Mouse (Mus musculus) MEL (cell line): ENCODE data around the gene Pla2g2c. TPM values are rescaled to one million over a fixed set of nuclear protein-coding genes. Genes with fewer than 3 reads are reported as not detected.

Experiments
- DNase-seq: peaks from one replicate; pipeline ENCODE4 v3.0.0; 2011; ENCODE audit warnings: low read depth, low spot score
- H3K27ac ChIP-seq: 2 replicates; pipeline ENCODE4 v1.5.1; 2012; ENCODE audit warnings: low read depth, mild to moderate bottlenecking, control low read depth, low read length, moderate library complexity; ENCODE audit not compliant: control insufficient read depth
- H3K27me3 ChIP-seq, 2 experiments: fragments of 150-350 bp in 1 of 2; sonication (generic) in 1 of 2; 2 replicates each; pipeline ENCODE4 v1.6.1; 2012; ENCODE audit warnings: low read length in 2 of 2, mild to moderate bottlenecking in 2 of 2, improper control_type of control experiment in 1 of 2, moderate library complexity in 1 of 2; ENCODE audit not compliant: insufficient read depth in 2 of 2, control insufficient read depth in 1 of 2
- H3K36me3 ChIP-seq, 2 experiments: 2 replicates each; pipeline ENCODE4 v1.6.1; 2012 to 2014; ENCODE audit warnings: low read length in 2 of 2, improper control_type of control experiment in 1 of 2, inconsistent platforms in 1 of 2, mild to moderate bottlenecking in 1 of 2; ENCODE audit not compliant: insufficient read depth in 2 of 2, control insufficient read depth in 1 of 2
- H3K4me1 ChIP-seq, 2 experiments: fragments of 150-350 bp in 1 of 2; sonication (generic) in 1 of 2; 2 replicates each; pipeline ENCODE4 v1.6.1; 2012; ENCODE audit warnings: low read length in 2 of 2, improper control_type of control experiment in 1 of 2, mild to moderate bottlenecking in 1 of 2; ENCODE audit not compliant: insufficient read depth in 2 of 2, control insufficient read depth in 1 of 2
- H3K4me3 ChIP-seq, 2 experiments: fragments of 150-350 bp in 1 of 2; sonication (generic) in 1 of 2; 2 replicates each; pipeline ENCODE4 v1.5.1; 2012; ENCODE audit warnings: low read depth in 2 of 2, low read length in 2 of 2, mild to moderate bottlenecking in 2 of 2, moderate library complexity in 2 of 2, control low read depth in 1 of 2, improper control_type of control experiment in 1 of 2; ENCODE audit not compliant: control insufficient read depth in 1 of 2, insufficient read depth in 1 of 2
- H3K79me2 ChIP-seq: 2 replicates; pipeline ENCODE4 v1.6.1; 2012; ENCODE audit warnings: mild to moderate bottlenecking, low read length, moderate library complexity; ENCODE audit not compliant: control insufficient read depth, poor library complexity, insufficient read depth
- H3K9ac ChIP-seq: 2 replicates; pipeline ENCODE4 v1.6.1; 2012; ENCODE audit warnings: low read depth, mild to moderate bottlenecking, control low read depth, low read length, moderate library complexity; ENCODE audit not compliant: control insufficient read depth, poor library complexity, severe bottlenecking
- H3K9me3 ChIP-seq: fragments of 150-350 bp; sonication (generic); replicated peaks from 2 replicates; pipeline ENCODE4 v1.6.1; 2012; ENCODE audit warnings: mild to moderate bottlenecking, low read length, improper control_type of control experiment, moderate library complexity; ENCODE audit not compliant: insufficient read depth
- BHLHE40 ChIP-seq: IDR thresholded peaks from 2 replicates; pipeline ENCODE4 v1.6.1; 2012; ENCODE audit warnings: low read depth, mild to moderate bottlenecking, inconsistent platforms, low read length, improper control_type of control experiment, borderline replicate concordance
- CTCF ChIP-seq, 3 experiments: IDR thresholded peaks in 2 of 3; conservative IDR thresholded peaks in 1 of 3; 2 replicates each; pipeline ENCODE4 v1.5.1; 2011 to 2012; ENCODE audit warnings: low read length in 3 of 3, low read depth in 2 of 3, mild to moderate bottlenecking in 2 of 3, improper control_type of control experiment in 1 of 3, inconsistent platforms in 1 of 3, mixed read lengths in 1 of 3, moderate library complexity in 1 of 3; ENCODE audit not compliant: control insufficient read depth in 1 of 3, insufficient read depth in 1 of 3, poor library complexity in 1 of 3, severe bottlenecking in 1 of 3
- ELF1 ChIP-seq: IDR thresholded peaks from 2 replicates; pipeline ENCODE4 v1.6.1; 2014; ENCODE audit warnings: low read depth, mild to moderate bottlenecking, inconsistent platforms, low read length, improper control_type of control experiment, moderate library complexity
- EP300 ChIP-seq, 2 experiments: IDR thresholded peaks; 2 replicates each; pipeline ENCODE4 v1.6.1; 2011; ENCODE audit warnings: improper control_type of control experiment in 2 of 2, low read length in 2 of 2, low read depth in 1 of 2, mild to moderate bottlenecking in 1 of 2
- ETS1 ChIP-seq: IDR thresholded peaks from 2 replicates; pipeline ENCODE4 v1.6.1; 2012; ENCODE audit warnings: low read depth, mild to moderate bottlenecking, inconsistent platforms, low read length, improper control_type of control experiment, moderate library complexity
- JUND ChIP-seq: IDR thresholded peaks from 2 replicates; pipeline ENCODE4 v1.6.1; 2011; ENCODE audit warnings: low read depth, mild to moderate bottlenecking, improper control_type of control experiment, low read length
- MAFK ChIP-seq: IDR thresholded peaks from 2 replicates; pipeline ENCODE4 v1.6.1; 2011; ENCODE audit warnings: low read depth, mild to moderate bottlenecking, low read length, improper control_type of control experiment, borderline replicate concordance
- MAX ChIP-seq: IDR thresholded peaks from 2 replicates; pipeline ENCODE4 v1.6.1; 2011; ENCODE audit warnings: low read length, improper control_type of control experiment
- MEF2A ChIP-seq: IDR thresholded peaks from 2 replicates; pipeline ENCODE4 v1.6.1; 2014; ENCODE audit warnings: low read depth, mild to moderate bottlenecking, inconsistent platforms, low read length, improper control_type of control experiment; ENCODE audit not compliant: poor library complexity, insufficient replicate concordance, severe bottlenecking; ENCODE audit errors: extremely low read depth
- MYC ChIP-seq: IDR thresholded peaks from 2 replicates; pipeline ENCODE4 v1.6.1; 2011; ENCODE audit warnings: low read depth, mild to moderate bottlenecking, low read length, improper control_type of control experiment, moderate library complexity
- NELFE ChIP-seq: IDR thresholded peaks from 2 replicates; pipeline ENCODE4 v1.6.1; 2011; ENCODE audit warnings: low read depth, low read length, improper control_type of control experiment
- NRF1 ChIP-seq: IDR thresholded peaks from 2 replicates; pipeline ENCODE4 v1.6.1; 2014; ENCODE audit warnings: low read depth, mild to moderate bottlenecking, inconsistent platforms, low read length, improper control_type of control experiment, moderate library complexity; ENCODE audit not compliant: poor library complexity, insufficient read depth, severe bottlenecking
- POLR2AphosphoS2 ChIP-seq: IDR thresholded peaks from 2 replicates; pipeline ENCODE4 v1.6.1; 2011; ENCODE audit warnings: low read length, improper control_type of control experiment
- SIN3A ChIP-seq: IDR thresholded peaks from 2 replicates; pipeline ENCODE4 v1.6.1; 2012; ENCODE audit warnings: low read length, improper control_type of control experiment, inconsistent platforms
- TAL1 ChIP-seq: IDR thresholded peaks from 2 replicates; pipeline ENCODE4 v1.6.1; 2012; ENCODE audit warnings: mild to moderate bottlenecking, inconsistent platforms, low read length, moderate library complexity, mixed read lengths
- TCF12 ChIP-seq: IDR thresholded peaks from 2 replicates; pipeline ENCODE4 v1.6.1; 2014; ENCODE audit warnings: low read depth, mild to moderate bottlenecking, inconsistent platforms, low read length, improper control_type of control experiment, moderate library complexity
- UBTF ChIP-seq: IDR thresholded peaks from 2 replicates; pipeline ENCODE4 v1.6.1; 2012; ENCODE audit warnings: low read depth, mild to moderate bottlenecking, inconsistent platforms, low read length, improper control_type of control experiment, moderate library complexity, borderline replicate concordance; ENCODE audit not compliant: insufficient read depth
- ZC3H11A ChIP-seq: IDR thresholded peaks from 2 replicates; pipeline ENCODE4 v1.6.1; 2012; ENCODE audit warnings: low read depth, mild to moderate bottlenecking, inconsistent platforms, low read length, improper control_type of control experiment
- polyA plus RNA-seq, 2 experiments: library from polyadenylated mRNA; stranded (reverse) in 1 of 2; unstranded in 1 of 2; fragments of >175 nt in 1 of 2; fragments of >200 nt in 1 of 2; gene quantifications; 2 replicates each; pipeline versions ENCODE4 v1.2.1 to v1.2.4; 2012; ENCODE audit warnings: low replicate concordance in 2 of 2, low read depth in 1 of 2; ENCODE audit not compliant: insufficient read length in 2 of 2, insufficient read depth in 1 of 2, missing spikeins in 1 of 2
- total RNA-seq: library from RNA; depleted of rRNA; stranded (reverse); fragments of 300-350 nt; gene quantifications from 2 replicates; pipeline ENCODE4 v1.2.3, GENCODE M21; 2012

Pla2g2c gene
- total and polyA plus RNA-seq, 3 experiments, result not detected

- no peaks in the 10 kb centered on the region for H3K4me1 ChIP-seq
- no peaks in the 10 kb centered on the region for H3K79me2 ChIP-seq
- no peak overlapping the region for H3K4me3 ChIP-seq
- TF ChIP-seq ZC3H11A (no peak), POLR2AphosphoS2 (no peak), MEF2A (no peak), TAL1 (no peak), ELF1 (no peak), MAFK (no peak), MYC (no peak), MAX (no peak), CTCF (IDR thresholded peaks at IDR 0.05 in 2 of 3, conservative IDR thresholded peaks at IDR 0.05 in 1 of 3; ENCODE audit: control insufficient read depth in 1 of 3, insufficient read depth in 1 of 3, low read depth in 2 of 3, low read length in 3 of 3, poor library complexity in 1 of 3, severe bottlenecking in 1 of 3) (no peak), NRF1 (no peak), UBTF (no peak), NELFE (no peak), JUND (no peak), ETS1 (no peak), TCF12 (no peak)
- H3K27ac ChIP-seq, result no peak overlapping the region
- no peaks in the 10 kb centered on the region for H3K27me3 ChIP-seq
- H3K9me3 ChIP-seq, result no peaks in the 10 kb centered on the region
- no peak overlapping the region for H3K9ac ChIP-seq
- H3K36me3 ChIP-seq, result no peaks in the 10 kb centered on the region
- DNase-seq, result no peak
These were observed 502 bp downstream of the Pla2g2c start for GRCm38 (mm10) chr4:138725127-138725461.

- DNase-seq, result no peak
- no peak overlapping the region for H3K27ac ChIP-seq
- H3K36me3 ChIP-seq, result no peaks in the 10 kb centered on the region
- H3K4me3 ChIP-seq, result no peak overlapping the region
- no peak overlapping the region for H3K9ac ChIP-seq
- H3K79me2 ChIP-seq, result no peaks in the 10 kb centered on the region
- H3K4me1 ChIP-seq, result no peaks in the 10 kb centered on the region
- no peaks in the 10 kb centered on the region for H3K9me3 ChIP-seq
- TF ChIP-seq TCF12 (no peak), ETS1 (no peak), EP300 (IDR thresholded peaks at IDR 0.05; ENCODE audit: low read depth in 1 of 2, low read length in 2 of 2) (no peak), ELF1 (no peak), TAL1 (no peak), UBTF (no peak), BHLHE40 (no peak), SIN3A (no peak)
- TF ChIP-seq, all 39 proteins: peak for 0
- H3K27me3 ChIP-seq, result no peaks in the 10 kb centered on the region
These were observed 1.2 kb downstream of the Pla2g2c start for GRCm38 (mm10) chr4:138725751-138726150.
